Mouse (Mus musculus): ENCODE measurements around the gene Dnaaf5.

GRCm38 (mm10) chr5:139118139-139118960 is 31.7 kb upstream of the Dnaaf5 start:
- TF ChIP-seq MAX (IDR thresholded peaks at IDR 0.05; ENCODE audit: low read depth) (no peak), USF1 (IDR thresholded peaks at IDR 0.05; ENCODE audit: low read depth) (no peak), POLR2A (IDR thresholded peaks at IDR 0.05; ENCODE audit: insufficient read length, low read depth) (no peak)
